ENCODE assay signal across 10 mouse cellular contexts in the genomic region with DNA sequence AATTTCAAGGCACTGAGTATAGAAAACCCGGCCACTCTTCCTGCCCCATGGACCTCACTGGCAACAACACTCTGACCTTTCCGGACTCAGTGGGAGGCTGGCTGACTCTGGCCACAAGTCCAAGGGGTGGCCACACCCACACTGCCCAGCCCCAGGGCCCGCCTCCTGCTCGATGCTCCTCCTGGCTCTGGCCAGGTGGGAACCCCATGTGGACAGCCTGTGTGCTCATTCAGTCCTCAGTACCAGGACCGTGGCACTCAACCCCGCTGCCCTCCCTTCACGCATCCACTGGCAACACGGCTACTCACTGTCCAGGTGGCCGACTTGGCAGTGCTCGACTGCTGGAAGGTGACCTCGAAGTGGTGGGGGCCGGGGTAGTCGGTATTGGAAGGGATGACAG. TPM values are rescaled to one million over a fixed set of nuclear protein-coding genes. Genes with fewer than 3 reads are reported as not detected.
DNase-seq lines count a peak whose midpoint lies in the region; ATAC-seq lines count a peak whose summit lies in the region.
"Had no signal": no experiment of that assay in that cellular context is flagged by ENCODE, and none has a peak within 500 bp of the region (broad histone marks: within the 10 kb centered on the region; RNA-seq: fewer than 3 reads in every experiment).

No protein-coding gene starts in this region.

- H3K36me3 ChIP-seq in midbrain, embryonic 16.5 days (ENCODE audit: control insufficient read depth, insufficient read depth, low read length): no peaks in the 10 kb centered on the region
- H3K36me3 ChIP-seq in midbrain, embryonic 14.5 days (ENCODE audit: control insufficient read depth, insufficient read depth, low read length): no peaks in the 10 kb centered on the region
- H3K36me3 ChIP-seq in embryonic facial prominence, embryonic 14.5 days (ENCODE audit: control insufficient read depth, insufficient read depth, low read length): no peaks in the 10 kb centered on the region
- no peaks in the 10 kb centered on the region for H3K36me3 ChIP-seq in stomach, embryonic 16.5 days (ENCODE audit: control insufficient read depth, insufficient read depth, low read length)

- ATAC-seq in midbrain, embryonic 16.5 days: no peak
- ATAC-seq in midbrain, embryonic 14.5 days (ENCODE audit: low FRiP score, low TSS enrichment): no peak
- no peak for ATAC-seq in embryonic facial prominence, embryonic 14.5 days (ENCODE audit: low read depth)
- ATAC-seq in stomach, embryonic 16.5 days (ENCODE audit: insufficient read depth, low FRiP score): peak; percentile 60; the same call in 1 of the 2 replicates
- ATAC-seq in megakaryocyte, adult 5-6 weeks (ENCODE audit: poor library complexity, severe bottlenecking): no peak

- no peak overlapping the region for H3K27ac ChIP-seq in midbrain, embryonic 16.5 days (ENCODE audit: low read length)
- no peak overlapping the region for H3K27ac ChIP-seq in midbrain, embryonic 14.5 days (replicated peaks; ENCODE audit: low read depth, low read length)
- H3K27ac ChIP-seq in embryonic facial prominence, embryonic 14.5 days (replicated peaks; ENCODE audit: low read depth, low read length): no peak overlapping the region
- no peak overlapping the region for H3K27ac ChIP-seq in stomach, embryonic 16.5 days (ENCODE audit: low read length)

- WGBS in midbrain, embryonic 16.5 days: 4% methylated on average over 13 of the region's 13 CpGs
- WGBS in midbrain, embryonic 14.5 days: 6% methylated on average over 13 of the region's 13 CpGs
- 4% methylated on average over 13 of the region's 13 CpGs for whole genome bisulfite sequencing in embryonic facial prominence, embryonic 14.5 days
- WGBS in stomach, embryonic 16.5 days: 2% methylated on average over 13 of the region's 13 CpGs

- H3K9ac ChIP-seq in midbrain, embryonic 16.5 days (ENCODE audit: low read depth, low read length): no peak overlapping the region
- no peak overlapping the region for H3K9ac ChIP-seq in midbrain, embryonic 14.5 days (replicated peaks; ENCODE audit: low read length)
- H3K9ac ChIP-seq in embryonic facial prominence, embryonic 14.5 days (ENCODE audit: low read depth, low read length): peak overlapping the region; percentile 51; the same call in 1 of the 2 replicates
- H3K9ac ChIP-seq in stomach, embryonic 16.5 days (ENCODE audit: low read length): peak overlapping the region; percentile 26

- no peaks in the 10 kb centered on the region for H3K9me3 ChIP-seq in midbrain, embryonic 16.5 days (replicated peaks; ENCODE audit: control insufficient read depth, low read length, poor library complexity, severe bottlenecking)
- H3K9me3 ChIP-seq in midbrain, embryonic 14.5 days (ENCODE audit: control insufficient read depth, low read length): no peaks in the 10 kb centered on the region
- no peaks in the 10 kb centered on the region for H3K9me3 ChIP-seq in embryonic facial prominence, embryonic 14.5 days (ENCODE audit: control insufficient read depth, low read length)
- no peaks in the 10 kb centered on the region for H3K9me3 ChIP-seq in stomach, embryonic 16.5 days (replicated peaks; ENCODE audit: control insufficient read depth, low read length)

- H3K4me1 ChIP-seq in midbrain, embryonic 16.5 days (ENCODE audit: control insufficient read depth, insufficient read depth, low read length): 0 out of 2 replicates have a peak, but pooled peaks cover 2% of the 10 kb centered on the region
- no peaks in the 10 kb centered on the region for H3K4me1 ChIP-seq in midbrain, embryonic 14.5 days (ENCODE audit: control insufficient read depth, insufficient read depth, low read length)
- 0 out of 2 replicates have a peak, but pooled peaks cover 4% of the 10 kb centered on the region for H3K4me1 ChIP-seq in embryonic facial prominence, embryonic 14.5 days (ENCODE audit: control insufficient read depth, insufficient read depth, low read length)
- H3K4me1 ChIP-seq in stomach, embryonic 16.5 days (ENCODE audit: control insufficient read depth, insufficient read depth, low read length): no peaks in the 10 kb centered on the region

- peak overlapping the region; percentile 38 for H3K4me2 ChIP-seq in midbrain, embryonic 16.5 days (ENCODE audit: low read length)
- no peak overlapping the region for H3K4me2 ChIP-seq in midbrain, embryonic 14.5 days (ENCODE audit: low read length)
- H3K4me2 ChIP-seq in embryonic facial prominence, embryonic 14.5 days (ENCODE audit: low read depth, low read length): peak overlapping the region; percentile 43
- peak overlapping the region; percentile 36 for H3K4me2 ChIP-seq in stomach, embryonic 16.5 days (ENCODE audit: low read depth, low read length)

- H3K27me3 ChIP-seq in midbrain, embryonic 16.5 days (ENCODE audit: control insufficient read depth, insufficient read depth, low read depth, low read length): peaks cover 30% of the 10 kb centered on the region
- peaks cover 27% of the 10 kb centered on the region for H3K27me3 ChIP-seq in midbrain, embryonic 14.5 days (ENCODE audit: control insufficient read depth, insufficient read depth, low read length)
- H3K27me3 ChIP-seq in embryonic facial prominence, embryonic 14.5 days (replicated peaks; ENCODE audit: control insufficient read depth, insufficient read depth, low read length): peaks cover 33% of the 10 kb centered on the region
- H3K27me3 ChIP-seq in stomach, embryonic 16.5 days (ENCODE audit: control insufficient read depth, insufficient read depth, low read length): peaks cover 31% of the 10 kb centered on the region

- DNase-seq in midbrain, embryonic 14.5 days: no peak
- no peak for DNase-seq in embryonic facial prominence, embryonic 14.5 days (ENCODE audit: low spot score)
- peak; percentile 48 to 73 for DNase-seq in kidney, postnatal 4 days
- no peak for DNase-seq in adrenal gland, postnatal 10 days
- DNase-seq in layer of hippocampus, adult 9-10 months (ENCODE audit: low spot score): no peak

- H3K4me3 ChIP-seq in midbrain, embryonic 16.5 days (ENCODE audit: low read depth, low read length): peak overlapping the region; percentile 17; the same call in 1 of the 2 replicates
- no peak overlapping the region for H3K4me3 ChIP-seq in midbrain, embryonic 14.5 days (replicated peaks; ENCODE audit: low read depth, low read length)
- peak overlapping the region; percentile 33 for H3K4me3 ChIP-seq in embryonic facial prominence, embryonic 14.5 days (ENCODE audit: low read depth, low read length)
- H3K4me3 ChIP-seq in stomach, embryonic 16.5 days (replicated peaks; ENCODE audit: low read length): peak overlapping the region; percentile 25; the same call in 1 of the 2 replicates

RNA-seq across cellular contexts. Expression of a gene that starts 38.5 kb away (rescaled TPM):
- not detected in 2 replicates for polyA plus RNA-seq in midbrain, embryonic 16.5 days (2015; fragmentation: Nextera tagmentation; extraction: Ambion mirVana)
- not detected in 2 replicates for polyA plus RNA-seq in midbrain, embryonic 14.5 days (2014; fragmentation: Nextera tagmentation; extraction: Ambion mirVana)
- polyA plus RNA-seq in embryonic facial prominence, embryonic 14.5 days (2014; fragmentation: Nextera tagmentation; extraction: Ambion mirVana): 0.09 TPM in 1 of 2 replicates, not detected in the other
- polyA plus RNA-seq in stomach, embryonic 16.5 days (2015; fragmentation: Nextera tagmentation; extraction: Ambion mirVana): not detected in 2 replicates
- total RNA-seq in adrenal gland, postnatal 10 days (2021): not detected
- total RNA-seq in megakaryocyte, adult 5-6 weeks (2015): not detected in 2 replicates
- total RNA-seq in megakaryocyte, adult 5-6 weeks (2017): not detected in 2 replicates
- polyA plus RNA-seq: brain, embryonic 14.5 days; intestine, embryonic 14.5 days had no signal

RNA-seq across cellular contexts. Expression of a gene that starts 55.0 kb away (rescaled TPM):
- polyA plus RNA-seq in midbrain, embryonic 16.5 days (2015; fragmentation: Nextera tagmentation; extraction: Ambion mirVana): 7.1 and 9.7 TPM in 2 replicates
- polyA plus RNA-seq in midbrain, embryonic 14.5 days (2014; fragmentation: Nextera tagmentation; extraction: Ambion mirVana): 6.3 and 7.7 TPM in 2 replicates
- polyA plus RNA-seq in embryonic facial prominence, embryonic 14.5 days (2014; fragmentation: Nextera tagmentation; extraction: Ambion mirVana): 34.3 TPM in 2 replicates
- polyA plus RNA-seq in stomach, embryonic 16.5 days (2015; fragmentation: Nextera tagmentation; extraction: Ambion mirVana): 58.7 and 63.0 TPM in 2 replicates
- 10 to 100 TPM; 28.6 to 32.6 TPM for total RNA-seq in adrenal gland, postnatal 10 days (2021)
- total RNA-seq in megakaryocyte, adult 5-6 weeks (2015): 0.62 and 1.9 TPM in 2 replicates
- 0.26 and 1.3 TPM in 2 replicates for total RNA-seq in megakaryocyte, adult 5-6 weeks (2017)

RNA-seq across cellular contexts. Expression of a gene that starts 59.0 kb away (rescaled TPM):
- polyA plus RNA-seq in midbrain, embryonic 16.5 days (2015; fragmentation: Nextera tagmentation; extraction: Ambion mirVana): 0.90 and 1.1 TPM in 2 replicates
- polyA plus RNA-seq in midbrain, embryonic 14.5 days (2014; fragmentation: Nextera tagmentation; extraction: Ambion mirVana): 0.20 and 0.59 TPM in 2 replicates
- polyA plus RNA-seq in embryonic facial prominence, embryonic 14.5 days (2014; fragmentation: Nextera tagmentation; extraction: Ambion mirVana): 3.5 and 3.8 TPM in 2 replicates
- 0.96 and 1.6 TPM in 2 replicates for polyA plus RNA-seq in stomach, embryonic 16.5 days (2015; fragmentation: Nextera tagmentation; extraction: Ambion mirVana)
- total RNA-seq in adrenal gland, postnatal 10 days (2021): under 1 TPM in 1 of 2 experiments, not detected in 1; 0.15 TPM
- total RNA-seq in megakaryocyte, adult 5-6 weeks (2015): not detected in 2 replicates
- not detected in 2 replicates for total RNA-seq in megakaryocyte, adult 5-6 weeks (2017)

Comparison
In these comparisons a context has a peak if more than half of its experiments do, and no peak if none do; other contexts are left out.
1. H3K9ac ChIP-seq: peak in embryonic facial prominence, embryonic 14.5 days (single experiment) and stomach, embryonic 16.5 days (single experiment); none in midbrain, embryonic 16.5 days (single experiment) and midbrain, embryonic 14.5 days (single experiment).
2. DNase-seq: peak in kidney, postnatal 4 days (2 of 2); none in midbrain, embryonic 14.5 days (single experiment), embryonic facial prominence, embryonic 14.5 days (single experiment), adrenal gland, postnatal 10 days (single experiment) and layer of hippocampus, adult 9-10 months (single experiment).